Mouse (Mus musculus): ENCODE measurements around the gene Zfp276. TPM values are rescaled to one million over a fixed set of nuclear protein-coding genes. Genes with fewer than 3 reads are reported as not detected.
"Not testable (repeated sequence)": the region's sequence is repeated elsewhere in the genome, so short reads cannot be mapped to it uniquely, and the experiment has no call there.

Zfp276 gene
- total RNA-seq, 4 experiments from 2014 or later: 8.2 to 10.8 (median 9.2) TPM

- no peak for DNase-seq (ENCODE audit: low spot score)
Observed at GRCm38 (mm10) chr8:123244382-123244781, 9.6 kb upstream of the Zfp276 start.

- DNase-seq (ENCODE audit: low spot score): no peak
Observed at GRCm38 (mm10) chr8:123245543-123245942, 8.5 kb upstream of the Zfp276 start.

- no peak for DNase-seq (ENCODE audit: low spot score)
Observed at GRCm38 (mm10) chr8:123247748-123248147, 6.2 kb upstream of the Zfp276 start.

- no peak for DNase-seq (ENCODE audit: low spot score)
Observed at GRCm38 (mm10) chr8:123248596-123248995, 5.4 kb upstream of the Zfp276 start.

GRCm38 (mm10) chr8:123250940-123251339 is 3.1 kb upstream of the Zfp276 start:
- DNase-seq (ENCODE audit: low spot score): no peak

- DNase-seq (ENCODE audit: low spot score): no peak
Observed at GRCm38 (mm10) chr8:123252925-123253324, 1.1 kb upstream of the Zfp276 start.

GRCm38 (mm10) chr8:123253451-123254098 is 420 bp upstream of the Zfp276 start:
- DNase-seq (ENCODE audit: low spot score): no peak

GRCm38 (mm10) chr8:123255170-123255569 is 1.2 kb downstream of the Zfp276 start:
- no peak for DNase-seq (ENCODE audit: low spot score)

- DNase-seq (ENCODE audit: low spot score): no peak
Observed at GRCm38 (mm10) chr8:123257114-123257513, 3.1 kb downstream of the Zfp276 start.

- DNase-seq (ENCODE audit: low spot score): not testable (repeated sequence)
Observed at GRCm38 (mm10) chr8:123257593-123257992, 3.6 kb downstream of the Zfp276 start.

- no peak for DNase-seq (ENCODE audit: low spot score)
Observed at GRCm38 (mm10) chr8:123267926-123268656, 14.1 kb downstream of the Zfp276 start.

GRCm38 (mm10) chr8:123271147-123271546 is 17.2 kb downstream of the Zfp276 start:
- no peak for DNase-seq (ENCODE audit: low spot score)

- no peak for DNase-seq (ENCODE audit: low spot score)
Observed at GRCm38 (mm10) chr8:123271901-123272300, 17.9 kb downstream of the Zfp276 start.

GRCm38 (mm10) chr8:123274447-123274846 is 20.5 kb downstream of the Zfp276 start:
- no peak for DNase-seq (ENCODE audit: low spot score)

- DNase-seq (ENCODE audit: low spot score): no peak
Observed at GRCm38 (mm10) chr8:123275096-123275495, 21.1 kb downstream of the Zfp276 start.

GRCm38 (mm10) chr8:123278445-123278844 is 24.4 kb downstream of the Zfp276 start:
- DNase-seq (ENCODE audit: low spot score): no peak

GRCm38 (mm10) chr8:123279828-123280227 is 25.8 kb downstream of the Zfp276 start:
- DNase-seq (ENCODE audit: low spot score): no peak

- no peak for DNase-seq (ENCODE audit: low spot score)
Observed at GRCm38 (mm10) chr8:123280302-123281094, 26.5 kb downstream of the Zfp276 start.

- DNase-seq (ENCODE audit: low spot score): not testable (repeated sequence)
Observed at GRCm38 (mm10) chr8:123282994-123283393, 29.0 kb downstream of the Zfp276 start.

GRCm38 (mm10) chr8:123283991-123284390 is 30.0 kb downstream of the Zfp276 start:
- no peak for DNase-seq (ENCODE audit: low spot score)

- no peak for DNase-seq (ENCODE audit: low spot score)
Observed at GRCm38 (mm10) chr8:123284493-123284892, 30.5 kb downstream of the Zfp276 start.

- DNase-seq (ENCODE audit: low spot score): no peak
Observed at GRCm38 (mm10) chr8:123287362-123287761, 33.4 kb downstream of the Zfp276 start.

All from heart, adult 8-10 months (tissue).